Mouse (Mus musculus) limb, embryonic 12.5 days (tissue): ENCODE measurements around the gene Stra8. TPM values are rescaled to one million over a fixed set of nuclear protein-coding genes. Genes with fewer than 3 reads are reported as not detected.

ENCODE experiments used
- ATAC-seq: fragments of 200-750 bp; cut with Nextera tagmentation; 2 replicates; pipeline ENCODE4 v1.8.0; 2017; ENCODE audit warnings: low read depth, moderate TSS enrichment; ENCODE audit not compliant: insufficient number of reproducible peaks, insufficient read depth, low FRiP score, low TSS enrichment
- H3K27ac ChIP-seq: fragments of 300-500 bp; sonication (generic); 2 replicates; pipeline ENCODE4 v1.5.1; 2016; ENCODE audit warnings: mild to moderate bottlenecking, moderate library complexity
- H3K27me3 ChIP-seq: fragments of 300-500 bp; sonication (generic); 2 replicates; pipeline ENCODE4 v1.6.1; 2016; ENCODE audit warnings: mild to moderate bottlenecking, moderate library complexity
- H3K36me3 ChIP-seq: fragments of 300-500 bp; sonication (generic); 2 replicates; pipeline ENCODE4 v1.6.1; 2016; ENCODE audit warnings: mild to moderate bottlenecking, moderate library complexity
- H3K4me1 ChIP-seq: fragments of 300-500 bp; sonication (generic); replicated peaks from 2 replicates; pipeline ENCODE4 v1.6.1; 2016
- H3K4me2 ChIP-seq: fragments of 300-500 bp; sonication (generic); 2 replicates; pipeline ENCODE4 v1.6.1; 2016; ENCODE audit warnings: mild to moderate bottlenecking, moderate library complexity
- H3K4me3 ChIP-seq: fragments of 300-500 bp; sonication (generic); replicated peaks from 2 replicates; pipeline ENCODE4 v1.5.1; 2016; ENCODE audit warnings: mild to moderate bottlenecking
- H3K9ac ChIP-seq: fragments of 300-500 bp; sonication (generic); replicated peaks from 2 replicates; pipeline ENCODE4 v1.6.1; 2016; ENCODE audit warnings: mild to moderate bottlenecking, moderate library complexity
- H3K9me3 ChIP-seq: fragments of 300-500 bp; sonication (generic); 2 replicates; pipeline ENCODE4 v1.6.1; 2016; ENCODE audit warnings: mild to moderate bottlenecking, moderate library complexity
- WGBS: fragments of 180-500 bp; shearing (Covaris S2); methylation state at CpG from one replicate; pipeline ENCODE4 v1.1.7; 2016; 5-methylcytosine and 5-hydroxymethylcytosine counted together
- polyA plus RNA-seq: library from polyadenylated mRNA; unstranded; fragments of >200 nt; fragmentation: Nextera tagmentation; extraction: Ambion mirVana; gene quantifications from 2 replicates; pipeline ENCODE4 v1.2.1, GENCODE M21; 2016

Stra8 gene
- polyA plus RNA-seq, 1 experiment from 2014 or later: not detected

GRCm38 (mm10) chr6:34920631-34921030 lies 668 bp downstream of the Stra8 start:
- Histone ChIP-seq H3K9ac (no peak overlapping the region), H3K9me3 (no peaks in the 10 kb centered on the region), H3K27me3 (no peaks in the 10 kb centered on the region), H3K27ac (no peak overlapping the region), H3K4me3 (no peak overlapping the region), H3K4me1 (peaks cover 5% of the 10 kb centered on the region; the same call in 1 of the 2 replicates), H3K36me3 (no peaks in the 10 kb centered on the region), H3K4me2 (no peak overlapping the region)
- WGBS: 92% methylated on average over 12 of the region's 12 CpGs
- ATAC-seq: no peak

DNA sequence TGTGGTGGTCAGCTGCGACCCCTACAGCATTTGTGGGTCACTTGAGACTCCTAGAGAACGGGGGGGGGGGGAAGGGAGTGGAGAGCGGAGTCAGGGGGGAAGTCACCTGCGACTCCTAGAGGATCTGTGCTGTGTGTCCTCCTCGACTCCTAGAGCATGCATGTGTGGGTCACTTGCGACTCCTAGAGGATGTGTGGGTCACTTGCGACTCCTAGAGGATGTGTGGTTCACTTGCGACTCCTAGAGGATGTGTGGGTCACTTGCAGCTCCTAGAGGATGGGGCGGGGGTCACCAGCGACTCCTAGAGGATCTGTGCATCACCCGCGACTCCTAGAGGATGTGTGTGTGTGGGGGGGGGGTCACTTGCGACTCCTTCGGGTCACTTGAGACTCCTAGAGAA lies 2.0 kb downstream of the Stra8 start:
- no peaks in the 10 kb centered on the region for H3K9me3 ChIP-seq
- no peak overlapping the region for H3K9ac ChIP-seq
- no peaks in the 10 kb centered on the region for H3K36me3 ChIP-seq
- no peak overlapping the region for H3K4me2 ChIP-seq
- peaks cover 5% of the 10 kb centered on the region; the same call in 1 of the 2 replicates for H3K4me1 ChIP-seq
- ATAC-seq: no peak
- no peak overlapping the region for H3K27ac ChIP-seq
- no peaks in the 10 kb centered on the region for H3K27me3 ChIP-seq
- WGBS: 59% methylated on average over 14 of the region's 14 CpGs
- H3K4me3 ChIP-seq: no peak overlapping the region

DNA sequence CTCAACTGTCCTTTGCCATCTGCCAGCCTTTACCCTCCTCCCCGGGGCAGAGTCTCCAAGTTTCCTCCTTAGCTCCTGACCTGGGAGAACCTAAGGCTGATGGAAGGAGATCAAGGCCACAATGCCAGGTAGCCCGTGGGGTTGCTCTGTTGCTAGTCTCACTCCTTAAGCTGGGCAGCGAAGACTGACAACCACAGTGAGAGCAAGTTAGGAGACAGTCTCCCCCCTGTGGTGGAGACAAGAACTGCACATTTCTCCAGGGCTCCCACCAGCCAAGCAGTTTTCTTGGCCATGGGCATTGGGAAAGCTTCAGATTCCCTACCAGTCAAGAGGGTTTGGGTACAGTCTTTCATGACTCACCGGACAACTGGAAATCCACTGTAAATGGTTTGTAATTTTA lies 7.2 kb downstream of the Stra8 start:
- Histone ChIP-seq H3K4me3 (no peak overlapping the region), H3K27ac (no peak overlapping the region), H3K9ac (no peak overlapping the region), H3K27me3 (no peaks in the 10 kb centered on the region), H3K9me3 (no peaks in the 10 kb centered on the region), H3K36me3 (no peaks in the 10 kb centered on the region), H3K4me1 (no peaks in the 10 kb centered on the region), H3K4me2 (no peak overlapping the region)
- WGBS: 46% methylated on average over 4 of the region's 4 CpGs
- no peak for ATAC-seq

- Histone ChIP-seq H3K4me2 (no peak overlapping the region), H3K9me3 (no peaks in the 10 kb centered on the region), H3K4me3 (no peak overlapping the region), H3K27ac (no peak overlapping the region), H3K27me3 (no peaks in the 10 kb centered on the region), H3K36me3 (no peaks in the 10 kb centered on the region), H3K9ac (no peak overlapping the region), H3K4me1 (no peaks in the 10 kb centered on the region)
- 95% methylated on average over 8 of the region's 8 CpGs for WGBS
- ATAC-seq: no peak
Observed at GRCm38 (mm10) chr6:34927594-34927993, 7.6 kb downstream of the Stra8 start.

DNA sequence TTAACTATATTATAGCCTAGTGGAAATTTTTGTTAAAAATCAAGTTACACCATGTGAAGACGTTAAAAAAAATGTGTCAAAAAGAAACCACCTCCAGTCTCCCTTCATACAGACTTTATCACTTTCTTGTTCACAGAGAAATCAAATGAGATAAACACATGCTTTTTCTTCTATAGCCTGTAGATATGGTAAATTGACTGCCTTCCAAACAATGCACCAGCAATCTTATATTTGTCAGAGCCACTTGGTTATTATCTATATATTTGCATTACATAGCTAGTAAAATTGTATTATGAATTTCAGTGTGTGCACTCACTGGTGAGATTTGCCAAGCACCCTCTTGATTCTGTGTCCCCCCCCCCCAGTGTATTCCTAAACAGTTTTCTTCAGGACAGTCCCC lies 12.7 kb downstream of the Stra8 start:
- WGBS: 79% methylated on average over 1 of the region's 1 CpGs
- Histone ChIP-seq H3K4me2 (no peak overlapping the region), H3K9ac (no peak overlapping the region), H3K27ac (no peak overlapping the region), H3K36me3 (no peaks in the 10 kb centered on the region), H3K4me3 (no peak overlapping the region), H3K27me3 (no peaks in the 10 kb centered on the region), H3K4me1 (no peaks in the 10 kb centered on the region), H3K9me3 (no peaks in the 10 kb centered on the region)
- ATAC-seq: no peak

- H3K9me3 ChIP-seq: no peaks in the 10 kb centered on the region
- H3K4me3 ChIP-seq: no peak overlapping the region
- H3K9ac ChIP-seq: no peak overlapping the region
- peaks cover 15% of the 10 kb centered on the region; the same call in 1 of the 2 replicates for H3K4me1 ChIP-seq
- H3K4me2 ChIP-seq: no peak overlapping the region
- WGBS: 65% methylated on average over 5 of the region's 5 CpGs
- no peak for ATAC-seq
- H3K27me3 ChIP-seq: no peaks in the 10 kb centered on the region
- no peak overlapping the region for H3K27ac ChIP-seq
- H3K36me3 ChIP-seq: no peaks in the 10 kb centered on the region
Observed at GRCm38 (mm10) chr6:34936743-34937142, 16.8 kb downstream of the Stra8 start.

DNA sequence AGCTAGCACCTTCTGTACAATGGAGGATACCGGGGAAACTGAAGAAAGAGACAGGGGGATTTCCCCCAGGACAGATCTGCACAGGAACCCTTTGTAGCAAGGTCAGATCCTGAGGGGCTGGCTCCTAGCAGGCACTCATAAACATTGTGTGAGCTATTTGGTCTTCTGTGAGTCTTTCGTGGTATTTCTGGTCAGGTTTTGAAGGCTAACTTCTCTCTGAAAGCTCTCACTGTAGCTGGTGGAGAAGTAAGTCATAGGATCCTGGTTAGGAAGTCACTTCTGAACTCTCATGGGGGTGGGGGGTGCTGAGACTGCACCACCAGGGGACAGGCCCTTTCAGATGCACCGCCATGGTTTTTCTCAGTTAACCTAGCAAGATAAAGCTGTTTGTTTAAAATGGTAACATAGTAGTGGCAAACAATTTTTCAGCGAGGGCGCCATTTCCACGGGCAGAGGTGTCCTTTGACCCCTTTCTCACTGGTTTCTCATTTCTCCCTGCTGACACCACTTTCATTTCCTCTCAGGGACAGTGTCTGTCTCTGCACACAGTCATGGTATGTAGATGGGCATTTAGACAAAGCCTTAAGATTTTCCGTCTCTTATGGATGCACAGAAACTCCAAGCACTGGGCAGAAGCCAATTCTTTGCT lies 18.4 kb downstream of the Stra8 start:
- no peak overlapping the region for H3K9ac ChIP-seq
- no peaks in the 10 kb centered on the region for H3K9me3 ChIP-seq
- WGBS: 66% methylated on average over 7 of the region's 7 CpGs
- H3K4me2 ChIP-seq: no peak overlapping the region
- peaks cover 15% of the 10 kb centered on the region; the same call in 1 of the 2 replicates for H3K4me1 ChIP-seq
- ATAC-seq: no peak
- H3K27me3 ChIP-seq: no peaks in the 10 kb centered on the region
- H3K36me3 ChIP-seq: no peaks in the 10 kb centered on the region
- no peak overlapping the region for H3K4me3 ChIP-seq
- H3K27ac ChIP-seq: no peak overlapping the region

DNA sequence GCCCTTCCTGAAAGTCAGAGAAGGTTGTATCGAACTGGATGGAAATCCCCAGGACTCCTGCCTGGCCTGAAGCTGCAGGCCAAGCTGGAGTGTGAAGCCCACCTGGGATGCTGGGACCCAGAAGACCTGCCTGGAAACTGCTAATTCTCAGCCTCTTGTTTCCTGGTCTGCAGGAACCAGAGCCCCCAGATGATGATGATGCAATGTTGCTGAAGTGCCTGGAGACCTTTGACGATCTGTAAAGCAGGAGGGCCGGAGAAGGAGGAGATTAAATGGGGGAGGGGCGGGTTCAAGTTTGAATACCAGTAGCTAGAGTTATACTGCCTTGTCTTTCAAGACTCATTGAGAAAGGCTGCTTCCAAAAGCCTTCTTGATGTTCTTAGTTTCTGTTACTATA lies 19.0 kb downstream of the Stra8 start:
- H3K27ac ChIP-seq: no peak overlapping the region
- no peak overlapping the region for H3K4me3 ChIP-seq
- H3K9me3 ChIP-seq: no peaks in the 10 kb centered on the region
- H3K27me3 ChIP-seq: no peaks in the 10 kb centered on the region
- H3K4me2 ChIP-seq: no peak overlapping the region
- no peak overlapping the region for H3K9ac ChIP-seq
- no peak for ATAC-seq
- no peaks in the 10 kb centered on the region for H3K36me3 ChIP-seq
- H3K4me1 ChIP-seq: peaks cover 15% of the 10 kb centered on the region; the same call in 1 of the 2 replicates
- WGBS: 50% methylated on average over 4 of the region's 4 CpGs

DNA sequence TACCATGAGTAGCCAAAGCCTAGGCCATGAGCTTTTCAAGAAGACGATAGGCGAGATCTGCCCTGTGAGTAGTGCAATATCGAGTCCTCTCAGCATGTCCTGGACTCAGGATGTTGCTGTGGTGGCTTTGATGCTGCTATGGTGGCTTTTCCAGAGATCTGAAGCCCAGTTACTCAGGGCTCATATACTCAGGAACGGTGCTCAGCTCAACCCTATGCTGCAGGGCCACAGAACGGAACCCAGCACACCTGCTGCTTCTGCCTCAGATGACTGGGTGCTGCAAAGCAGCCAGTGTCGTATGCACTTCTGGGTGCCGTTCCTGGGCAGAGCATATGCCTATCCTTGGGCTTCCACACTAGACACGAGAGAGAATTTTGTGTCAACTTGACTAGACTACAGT lies 19.5 kb downstream of the Stra8 start:
- ATAC-seq: no peak
- Histone ChIP-seq H3K4me2 (no peak overlapping the region), H3K27me3 (no peaks in the 10 kb centered on the region), H3K36me3 (no peaks in the 10 kb centered on the region), H3K9me3 (no peaks in the 10 kb centered on the region), H3K27ac (no peak overlapping the region), H3K9ac (no peak overlapping the region), H3K4me3 (no peak overlapping the region), H3K4me1 (peaks cover 19% of the 10 kb centered on the region; the same call in 1 of the 2 replicates)
- WGBS: 87% methylated on average over 8 of the region's 8 CpGs

GRCm38 (mm10) chr6:34941496-34941895 lies 21.5 kb downstream of the Stra8 start:
- no peak overlapping the region for H3K9ac ChIP-seq
- H3K27me3 ChIP-seq: no peaks in the 10 kb centered on the region
- H3K27ac ChIP-seq: no peak overlapping the region
- peaks cover 19% of the 10 kb centered on the region; the same call in 1 of the 2 replicates for H3K4me1 ChIP-seq
- no peak overlapping the region for H3K4me2 ChIP-seq
- H3K36me3 ChIP-seq: no peaks in the 10 kb centered on the region
- H3K4me3 ChIP-seq: no peak overlapping the region
- H3K9me3 ChIP-seq: no peaks in the 10 kb centered on the region
- 88% methylated on average over 2 of the region's 2 CpGs for WGBS
- no peak for ATAC-seq

DNA sequence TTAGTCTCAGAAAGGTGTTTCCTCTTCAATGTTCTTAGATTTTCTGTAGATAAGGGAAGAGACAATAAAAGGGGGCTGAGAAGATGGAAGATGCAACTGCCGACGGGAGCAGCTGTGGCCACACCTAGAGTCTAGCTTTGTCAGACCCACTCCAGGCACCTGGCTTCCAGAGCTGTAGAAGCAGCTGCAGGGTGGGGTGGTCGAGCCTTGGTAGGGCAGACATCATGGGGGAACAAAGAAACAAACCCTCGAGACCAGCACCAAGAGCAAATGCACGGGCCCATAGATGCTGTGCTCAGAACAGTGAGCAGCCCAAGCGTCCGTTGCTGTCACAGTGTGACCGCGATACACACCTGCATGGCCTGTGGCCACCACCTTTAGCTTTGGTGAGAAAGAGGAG lies 22.5 kb downstream of the Stra8 start:
- Histone ChIP-seq H3K4me1 (peaks cover 19% of the 10 kb centered on the region; the same call in 1 of the 2 replicates), H3K9ac (no peak overlapping the region), H3K4me3 (no peak overlapping the region), H3K27ac (no peak overlapping the region), H3K9me3 (no peaks in the 10 kb centered on the region), H3K27me3 (no peaks in the 10 kb centered on the region), H3K36me3 (no peaks in the 10 kb centered on the region), H3K4me2 (no peak overlapping the region)
- 86% methylated on average over 9 of the region's 9 CpGs for WGBS
- no peak for ATAC-seq

DNA sequence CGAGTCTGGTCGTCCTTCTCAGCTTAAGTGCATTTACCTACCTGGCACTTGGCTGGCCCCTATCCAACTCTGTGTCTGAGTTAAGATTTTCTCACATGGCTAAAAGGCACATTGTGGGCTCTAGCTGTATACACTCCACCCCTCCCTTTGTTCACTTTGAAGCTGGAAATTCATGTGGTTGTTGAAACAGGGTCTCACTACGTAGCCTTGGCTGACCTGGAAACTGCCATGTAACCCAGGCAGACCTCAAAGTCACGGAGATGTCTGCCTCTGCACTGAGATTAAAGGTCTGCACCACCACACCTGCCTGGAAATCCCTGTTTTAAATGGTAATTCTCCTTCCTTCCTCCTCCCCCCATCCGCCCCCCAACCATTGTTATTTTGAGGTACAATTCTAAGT lies 23.5 kb downstream of the Stra8 start:
- H3K4me2 ChIP-seq: no peak overlapping the region
- no peak overlapping the region for H3K27ac ChIP-seq
- no peak overlapping the region for H3K4me3 ChIP-seq
- H3K4me1 ChIP-seq: peaks cover 13% of the 10 kb centered on the region; the same call in 1 of the 2 replicates
- no peak for ATAC-seq
- no peaks in the 10 kb centered on the region for H3K36me3 ChIP-seq
- H3K27me3 ChIP-seq: peaks cover 8% of the 10 kb centered on the region
- H3K9me3 ChIP-seq: no peaks in the 10 kb centered on the region
- 78% methylated on average over 5 of the region's 5 CpGs for WGBS
- H3K9ac ChIP-seq: no peak overlapping the region
